In genomic region chr12:39840615-39841014, GRCm38 (mm10) we compare ENCODE assay signal across 15 mouse cellular contexts.
DNase-seq lines count a peak whose midpoint lies in the region; ATAC-seq and TF ChIP-seq lines count a peak whose summit lies in the region.
"Had no signal": no experiment of that assay in that cellular context is flagged by ENCODE, and none has a peak within 500 bp of the region (broad histone marks: within the 10 kb centered on the region; RNA-seq: fewer than 3 reads in every experiment).

No protein-coding gene starts in this region.

- no peaks in the 10 kb centered on the region for H3K9me3 ChIP-seq in embryonic facial prominence, embryonic 14.5 days (ENCODE audit: control insufficient read depth, low read length)
- H3K9me3 ChIP-seq in embryonic facial prominence, embryonic 10.5 days, result no peaks in the 10 kb centered on the region
- no peaks in the 10 kb centered on the region for H3K9me3 ChIP-seq in stomach, postnatal 0 days (ENCODE audit: control insufficient read depth, low read length)
- H3K9me3 ChIP-seq: embryonic facial prominence, embryonic 13.5 days; forebrain, embryonic 10.5 days; forebrain, embryonic 12.5 days; G1E had no signal

- H3K9ac ChIP-seq in embryonic facial prominence, embryonic 14.5 days (ENCODE audit: low read depth, low read length), result no peak overlapping the region
- no peak overlapping the region for H3K9ac ChIP-seq in stomach, postnatal 0 days (ENCODE audit: low read length)
- H3K9ac ChIP-seq: embryonic facial prominence, embryonic 13.5 days; forebrain, embryonic 12.5 days had no signal

- no peaks in the 10 kb centered on the region for H3K36me3 ChIP-seq in embryonic facial prominence, embryonic 14.5 days (ENCODE audit: control insufficient read depth, insufficient read depth, low read length)
- no peaks in the 10 kb centered on the region for H3K36me3 ChIP-seq in embryonic facial prominence, embryonic 10.5 days (replicated peaks)
- no peaks in the 10 kb centered on the region for H3K36me3 ChIP-seq in stomach, postnatal 0 days (ENCODE audit: control insufficient read depth, insufficient read depth, low read length)
- H3K36me3 ChIP-seq: embryonic facial prominence, embryonic 13.5 days; forebrain, embryonic 10.5 days; forebrain, embryonic 12.5 days; G1E had no signal

- peak; percentile 66 for TF ChIP-seq EP300 in stomach, postnatal 0 days (optimal IDR thresholded peaks at IDR 0.05)

- WGBS in embryonic facial prominence, embryonic 14.5 days, result 83% methylated on average over 2 of the region's 2 CpGs
- 93% methylated on average over 2 of the region's 2 CpGs for WGBS in embryonic facial prominence, embryonic 10.5 days
- WGBS in stomach, postnatal 0 days, result 83% methylated on average over 2 of the region's 2 CpGs

- H3K4me3 ChIP-seq in embryonic facial prominence, embryonic 14.5 days (ENCODE audit: low read depth, low read length), result no peak overlapping the region
- no peak overlapping the region for H3K4me3 ChIP-seq in embryonic facial prominence, embryonic 10.5 days
- H3K4me3 ChIP-seq in stomach, postnatal 0 days (ENCODE audit: low read depth, low read length), result no peak overlapping the region
- H3K4me3 ChIP-seq: embryonic facial prominence, embryonic 13.5 days; forebrain, embryonic 10.5 days; forebrain, embryonic 12.5 days had no signal

- no peak for ATAC-seq in embryonic facial prominence, embryonic 14.5 days (ENCODE audit: low read depth)
- no peak for ATAC-seq in stomach, postnatal 0 days (ENCODE audit: low FRiP score, low TSS enrichment)
- no peak for ATAC-seq in monocyte, adult 5-6 weeks (replicated peaks; ENCODE audit: insufficient number of reproducible peaks, low FRiP score, low TSS enrichment, poor library complexity, severe bottlenecking)
- ATAC-seq: activated CD4-positive, CD25-positive, alpha-beta regulatory T cell, adult 4 months; forebrain, embryonic 14.5 days; forebrain, embryonic 16.5 days; Patski had no signal

- no peak overlapping the region for H3K4me2 ChIP-seq in embryonic facial prominence, embryonic 14.5 days (ENCODE audit: low read depth, low read length)
- H3K4me2 ChIP-seq in stomach, postnatal 0 days (replicated peaks; ENCODE audit: low read depth), result no peak overlapping the region
- H3K4me2 ChIP-seq: embryonic facial prominence, embryonic 13.5 days; forebrain, embryonic 12.5 days had no signal

- no peak for TF ChIP-seq CTCF in stomach, postnatal 0 days (IDR thresholded peaks at IDR 0.05; ENCODE audit: low read depth)

- no peaks in the 10 kb centered on the region for H3K4me1 ChIP-seq in embryonic facial prominence, embryonic 14.5 days (ENCODE audit: control insufficient read depth, insufficient read depth, low read length)
- H3K4me1 ChIP-seq in embryonic facial prominence, embryonic 10.5 days, result no peaks in the 10 kb centered on the region
- H3K4me1 ChIP-seq in stomach, postnatal 0 days (replicated peaks; ENCODE audit: control insufficient read depth, insufficient read depth), result no peaks in the 10 kb centered on the region
- H3K4me1 ChIP-seq: embryonic facial prominence, embryonic 13.5 days; forebrain, embryonic 10.5 days; forebrain, embryonic 12.5 days had no signal

- no peak overlapping the region for H3K27ac ChIP-seq in embryonic facial prominence, embryonic 14.5 days (replicated peaks; ENCODE audit: low read depth, low read length)
- no peak overlapping the region for H3K27ac ChIP-seq in embryonic facial prominence, embryonic 10.5 days (replicated peaks)
- H3K27ac ChIP-seq in stomach, postnatal 0 days (replicated peaks), result no peak overlapping the region
- H3K27ac ChIP-seq: embryonic facial prominence, embryonic 13.5 days; forebrain, embryonic 10.5 days; forebrain, embryonic 12.5 days had no signal

- no peaks in the 10 kb centered on the region for H3K27me3 ChIP-seq in embryonic facial prominence, embryonic 14.5 days (replicated peaks; ENCODE audit: control insufficient read depth, insufficient read depth, low read length)
- no peaks in the 10 kb centered on the region for H3K27me3 ChIP-seq in embryonic facial prominence, embryonic 10.5 days (replicated peaks; ENCODE audit: low read depth, poor library complexity, severe bottlenecking)
- no peaks in the 10 kb centered on the region for H3K27me3 ChIP-seq in stomach, postnatal 0 days (ENCODE audit: control insufficient read depth, insufficient read depth, low read length)
- H3K27me3 ChIP-seq: embryonic facial prominence, embryonic 13.5 days; forebrain, embryonic 12.5 days; Patski had no signal

- DNase-seq in embryonic facial prominence, embryonic 14.5 days (ENCODE audit: low spot score), result peak; percentile 22
- DNase-seq in embryonic facial prominence, embryonic 10.5 days (ENCODE audit: low spot score), result no peak
- DNase-seq in brain, adult 2 months (ENCODE audit: low read depth, low spot score), result peak; percentile 10
- no peak for DNase-seq in stomach, postnatal 0 days (ENCODE audit: low spot score)
- no peak for DNase-seq in spleen, adult 18-20 months
- DNase-seq: adrenal gland, postnatal 25 days had no signal

Comparison
In these comparisons a context has a peak if more than half of its experiments do, and no peak if none do; other contexts are left out.
1. DNase-seq: peak in embryonic facial prominence, embryonic 14.5 days (single experiment) and brain, adult 2 months (single experiment); none in embryonic facial prominence, embryonic 10.5 days (single experiment), stomach, postnatal 0 days (single experiment) and spleen, adult 18-20 months (0 of 2).